Mouse (Mus musculus) liver, embryonic 14.5 days (tissue): ENCODE measurements at regions not wholly inside any gene's neighbourhood (a gene's known extent, or its start where the extent isn't known, plus 50 kb on each side); places are given as distances from the start of the nearest gene placed in this dataset.

Source experiments
- CTCF ChIP-seq: IDR thresholded peaks from 2 replicates; pipeline ENCODE4 v1.5.1; 2016; ENCODE audit warnings: antibody characterized with exemption, low read depth, control low read depth
- EP300 ChIP-seq: IDR thresholded peaks from 2 replicates; pipeline ENCODE4 v1.6.1; 2016; ENCODE audit warnings: antibody characterized with exemption, low read depth

GRCm38 (mm10) chr1:142894145-142894544 is 746.3 kb upstream of the B3galt2 start:
- no peak for TF ChIP-seq EP300
- no peak for TF ChIP-seq CTCF
